Mouse (Mus musculus) forebrain, embryonic 15.5 days (tissue): Measurements from ENCODE around the gene Ehbp1. TPM values are rescaled to one million over a fixed set of nuclear protein-coding genes. Genes with fewer than 3 reads are reported as not detected.

Experiments used
- ATAC-seq: fragments of 200-750 bp; cut with Nextera tagmentation; replicated peaks from 2 replicates; pipeline ENCODE4 v1.8.0; 2017; ENCODE audit warnings: mild to moderate bottlenecking, moderate TSS enrichment, moderate library complexity
- H3K27ac ChIP-seq: fragments of 300-500 bp; sonication (generic); replicated peaks from 2 replicates; pipeline ENCODE4 v1.5.1; 2015; ENCODE audit warnings: mild to moderate bottlenecking, inconsistent platforms
- H3K27me3 ChIP-seq: fragments of 300-500 bp; sonication (generic); 2 replicates; pipeline ENCODE4 v1.6.1; 2015; ENCODE audit warnings: inconsistent platforms
- H3K36me3 ChIP-seq: fragments of 300-500 bp; sonication (generic); 2 replicates; pipeline ENCODE4 v1.6.1; 2015; ENCODE audit warnings: mild to moderate bottlenecking, inconsistent platforms
- H3K4me1 ChIP-seq: fragments of 300-500 bp; sonication (generic); 2 replicates; pipeline ENCODE4 v1.6.1; 2015; ENCODE audit warnings: inconsistent platforms
- H3K4me2 ChIP-seq: fragments of 300-500 bp; sonication (generic); replicated peaks from 2 replicates; pipeline ENCODE4 v1.6.1; 2015; ENCODE audit warnings: mild to moderate bottlenecking, inconsistent platforms
- H3K4me3 ChIP-seq: fragments of 300-500 bp; sonication (generic); 2 replicates; pipeline ENCODE4 v1.5.1; 2015; ENCODE audit warnings: mild to moderate bottlenecking, inconsistent platforms
- H3K9ac ChIP-seq: fragments of 300-500 bp; sonication (generic); replicated peaks from 2 replicates; pipeline ENCODE4 v1.6.1; 2015; ENCODE audit warnings: mild to moderate bottlenecking, inconsistent platforms
- H3K9me3 ChIP-seq: fragments of 300-500 bp; sonication (generic); 2 replicates; pipeline ENCODE4 v1.6.1; 2016; ENCODE audit warnings: inconsistent platforms
- WGBS: fragments of 180-500 bp; shearing (Covaris S2); methylation state at CpG from one replicate; pipeline ENCODE4 v1.1.7; 2015; ENCODE audit warnings: mixed read lengths; 5-methylcytosine and 5-hydroxymethylcytosine counted together
- polyA plus RNA-seq: library from polyadenylated mRNA; unstranded; fragments of >200 nt; fragmentation: Nextera tagmentation; extraction: Ambion mirVana; gene quantifications from 2 replicates; pipeline ENCODE4 v1.2.1, GENCODE M21; 2015

The Ehbp1 gene
- polyA plus RNA-seq, 1 experiment from 2014 or later = 21.2 TPM

GRCm38 (mm10) chr11:22033582-22033981 is 308.5 kb downstream of the Ehbp1 start:
- H3K4me2 ChIP-seq = no peak overlapping the region
- no peak overlapping the region for H3K27ac ChIP-seq
- H3K9ac ChIP-seq = no peak overlapping the region
- no peaks in the 10 kb centered on the region for H3K27me3 ChIP-seq
- no peak overlapping the region for H3K4me3 ChIP-seq
- H3K9me3 ChIP-seq = no peaks in the 10 kb centered on the region
- peaks cover 9% of the 10 kb centered on the region for H3K4me1 ChIP-seq
- 71% methylated on average over 3 of the region's 3 CpGs for WGBS
- no peaks in the 10 kb centered on the region for H3K36me3 ChIP-seq
- ATAC-seq = no peak

DNA sequence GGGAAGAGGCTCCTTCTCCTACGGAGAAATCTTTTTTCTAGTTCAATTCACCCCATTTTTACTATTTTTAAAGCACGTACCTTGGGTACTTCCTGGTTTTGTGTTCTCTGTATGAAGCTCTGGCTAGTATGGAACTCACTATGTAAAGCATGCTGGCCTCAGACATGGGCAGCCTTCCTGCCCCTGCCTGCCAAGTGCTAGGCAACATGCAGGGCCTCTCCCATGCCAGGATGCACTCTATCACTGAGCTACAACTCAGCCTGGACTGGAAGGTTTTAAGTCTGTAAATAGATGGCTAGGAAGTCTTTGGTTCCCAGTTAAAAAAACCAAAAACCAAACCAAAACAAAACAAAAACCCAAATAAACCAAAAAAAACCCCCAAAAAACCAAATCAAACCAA is 321.5 kb downstream of the Ehbp1 start:
- Histone ChIP-seq H3K27me3 (no peaks in the 10 kb centered on the region), H3K9me3 (no peaks in the 10 kb centered on the region), H3K4me3 (no peak overlapping the region), H3K4me1 (peaks cover 15% of the 10 kb centered on the region), H3K4me2 (no peak overlapping the region), H3K27ac (no peak overlapping the region), H3K9ac (no peak overlapping the region), H3K36me3 (no peaks in the 10 kb centered on the region; the same call in 1 of the 2 replicates)
- ATAC-seq = no peak
- WGBS = 85% methylated on average over 2 of the region's 2 CpGs

DNA sequence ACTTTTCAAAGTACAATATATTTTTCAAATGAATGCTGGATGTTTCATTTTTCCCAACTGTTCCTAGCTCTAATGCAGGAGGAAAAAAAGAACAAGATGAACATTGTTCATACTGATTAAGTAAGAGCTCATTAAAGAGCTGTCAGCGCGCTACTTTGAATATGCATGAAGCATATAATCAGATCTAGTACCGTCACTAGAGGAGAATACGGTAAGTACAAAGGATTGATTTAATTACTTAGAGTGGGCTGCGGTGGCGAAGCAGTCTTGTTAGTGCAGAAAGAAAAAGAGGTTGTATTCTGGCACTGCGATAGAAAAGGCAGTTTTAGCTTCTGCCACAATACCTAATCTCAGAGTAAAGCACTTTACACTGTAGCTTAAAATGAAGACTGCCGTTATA is 324.6 kb downstream of the Ehbp1 start:
- ATAC-seq = peak; percentile 97
- Histone ChIP-seq H3K27ac (peak overlapping the region; percentile 68), H3K36me3 (no peaks in the 10 kb centered on the region; the same call in 1 of the 2 replicates), H3K4me1 (peaks cover 18% of the 10 kb centered on the region), H3K4me2 (0 out of 2 replicates have a peak overlapping the region, but pooled peaks have one; percentile 10), H3K27me3 (0 out of 2 replicates have a peak, but pooled peaks cover 4% of the 10 kb centered on the region), H3K4me3 (no peak overlapping the region), H3K9ac (no peak overlapping the region; the same call in 1 of the 2 replicates), H3K9me3 (no peaks in the 10 kb centered on the region)
- 3% methylated on average over 8 of the region's 8 CpGs for WGBS

DNA sequence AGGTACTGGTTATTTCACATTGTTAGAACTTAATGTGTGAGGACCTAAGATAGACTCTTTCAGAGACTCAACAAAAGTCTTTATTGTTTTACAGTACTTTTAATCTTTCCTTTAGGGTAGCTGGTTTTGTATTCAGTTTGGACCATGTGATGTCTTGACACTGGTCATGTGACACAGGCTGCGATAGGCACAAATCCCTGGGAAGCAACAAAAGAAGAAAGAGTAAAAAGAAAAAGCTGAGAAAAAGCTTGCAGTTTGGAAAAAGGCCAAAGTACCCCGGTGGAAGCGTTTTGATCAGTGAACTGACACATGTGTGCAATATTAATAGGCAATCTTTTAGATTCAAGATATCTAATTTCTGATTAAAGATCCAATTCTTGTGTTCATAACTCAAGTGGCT is 325.8 kb downstream of the Ehbp1 start:
- Histone ChIP-seq H3K4me3 (no peak overlapping the region), H3K27ac (no peak overlapping the region), H3K4me2 (no peak overlapping the region), H3K27me3 (0 out of 2 replicates have a peak, but pooled peaks cover 4% of the 10 kb centered on the region), H3K9me3 (no peaks in the 10 kb centered on the region), H3K4me1 (peaks cover 18% of the 10 kb centered on the region), H3K36me3 (no peaks in the 10 kb centered on the region), H3K9ac (no peak overlapping the region)
- WGBS = 7% methylated on average over 3 of the region's 3 CpGs
- no peak for ATAC-seq

- H3K9me3 ChIP-seq = no peaks in the 10 kb centered on the region
- no peak for ATAC-seq
- peaks cover 21% of the 10 kb centered on the region for H3K27me3 ChIP-seq
- H3K9ac ChIP-seq = peak overlapping the region; percentile 47
- H3K4me2 ChIP-seq = peak overlapping the region; percentile 77
- WGBS = 9% methylated on average over 2 of the region's 2 CpGs
- H3K4me1 ChIP-seq = peaks cover 36% of the 10 kb centered on the region
- H3K36me3 ChIP-seq = no peaks in the 10 kb centered on the region
- H3K27ac ChIP-seq = peak overlapping the region; percentile 92
- peak overlapping the region; percentile 36 for H3K4me3 ChIP-seq
Measured at GRCm38 (mm10) chr11:22008817-22009216, 333.3 kb downstream of the Ehbp1 start.

- peak overlapping the region; percentile 92 for H3K27ac ChIP-seq
- H3K9me3 ChIP-seq = no peaks in the 10 kb centered on the region
- H3K4me2 ChIP-seq = peak overlapping the region; percentile 77
- peak; percentile 67 for ATAC-seq
- 1% methylated on average over 10 of the region's 10 CpGs for WGBS
- peak overlapping the region; percentile 47 for H3K9ac ChIP-seq
- H3K27me3 ChIP-seq = peaks cover 17% of the 10 kb centered on the region
- peaks cover 42% of the 10 kb centered on the region for H3K4me1 ChIP-seq
- peak overlapping the region; percentile 36 for H3K4me3 ChIP-seq
- no peaks in the 10 kb centered on the region for H3K36me3 ChIP-seq
Measured at GRCm38 (mm10) chr11:22008129-22008596, 333.9 kb downstream of the Ehbp1 start.

DNA sequence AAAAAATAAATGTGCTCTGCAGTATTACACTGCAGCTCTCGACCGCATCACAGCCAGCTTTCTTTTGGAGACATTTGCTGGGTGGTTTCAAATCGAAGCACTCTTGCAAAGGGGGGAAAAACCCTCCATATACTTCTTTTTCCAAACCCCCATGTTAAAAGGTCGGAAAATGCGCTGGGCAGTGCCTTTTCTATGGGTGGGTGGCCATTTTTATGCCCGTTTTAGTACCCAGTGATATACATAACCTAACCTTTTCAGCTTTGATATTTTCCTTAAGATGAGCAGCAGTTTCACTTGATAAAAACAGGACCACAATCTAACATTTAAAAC is 334.3 kb downstream of the Ehbp1 start:
- Histone ChIP-seq H3K4me2 (peak overlapping the region; percentile 77), H3K9me3 (no peaks in the 10 kb centered on the region), H3K36me3 (no peaks in the 10 kb centered on the region), H3K27me3 (peaks cover 17% of the 10 kb centered on the region), H3K4me3 (peak overlapping the region; percentile 36), H3K9ac (peak overlapping the region; percentile 47), H3K4me1 (peaks cover 44% of the 10 kb centered on the region), H3K27ac (peak overlapping the region; percentile 92)
- no peak for ATAC-seq
- WGBS = 2% methylated on average over 6 of the region's 6 CpGs

DNA sequence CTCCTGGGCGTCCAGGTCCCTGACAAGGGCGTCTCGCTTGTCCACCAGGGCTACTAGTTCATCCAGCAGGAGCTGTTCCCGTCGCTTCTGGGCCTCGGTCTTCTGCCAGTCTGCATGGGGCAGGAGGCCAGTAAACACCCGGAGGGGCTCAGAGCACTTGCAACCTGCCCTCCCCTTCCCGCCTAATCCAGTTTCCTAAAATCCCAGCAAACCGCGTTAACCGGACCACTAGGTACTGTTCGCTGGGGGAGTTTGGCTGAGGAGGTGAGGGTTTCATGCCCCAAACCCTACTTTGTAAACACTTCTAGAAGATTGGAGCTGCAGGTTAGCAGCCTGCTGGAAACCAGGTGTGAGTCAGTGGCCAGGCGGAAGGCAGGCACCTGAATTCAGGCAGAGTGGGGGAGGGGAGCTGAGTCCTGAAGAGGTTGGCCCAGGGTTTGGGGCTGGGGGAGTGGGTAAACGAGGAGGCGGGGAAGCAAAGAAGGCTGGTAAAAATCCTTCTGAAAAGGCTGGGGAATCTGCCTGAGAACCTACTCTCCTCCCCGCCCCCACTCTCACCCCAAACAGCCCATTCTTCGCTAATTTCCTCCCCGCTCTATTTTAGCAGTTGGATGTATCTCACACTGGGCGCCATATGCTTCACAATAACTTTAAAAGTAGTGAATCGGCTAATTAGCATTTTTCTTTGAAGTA is 334.9 kb downstream of the Ehbp1 start:
- peaks cover 48% of the 10 kb centered on the region for H3K4me1 ChIP-seq
- peak overlapping the region; percentile 47 for H3K9ac ChIP-seq
- peak overlapping the region; percentile 36 for H3K4me3 ChIP-seq
- H3K27me3 ChIP-seq = peaks cover 17% of the 10 kb centered on the region
- H3K27ac ChIP-seq = peak overlapping the region; percentile 92
- no peaks in the 10 kb centered on the region for H3K9me3 ChIP-seq
- WGBS = 4% methylated on average over 20 of the region's 20 CpGs
- H3K36me3 ChIP-seq = no peaks in the 10 kb centered on the region
- ATAC-seq = peak; percentile 52
- peak overlapping the region; percentile 77 for H3K4me2 ChIP-seq

- Histone ChIP-seq H3K9ac (peak overlapping the region; percentile 47), H3K4me2 (peak overlapping the region; percentile 77), H3K4me1 (peaks cover 54% of the 10 kb centered on the region), H3K36me3 (no peaks in the 10 kb centered on the region), H3K4me3 (peak overlapping the region; percentile 36), H3K27me3 (peaks cover 17% of the 10 kb centered on the region), H3K27ac (peak overlapping the region; percentile 92), H3K9me3 (no peaks in the 10 kb centered on the region)
- ATAC-seq = no peak
- 20% methylated on average over 12 of the region's 12 CpGs for WGBS
Measured at GRCm38 (mm10) chr11:22006471-22007087, 335.5 kb downstream of the Ehbp1 start.

DNA sequence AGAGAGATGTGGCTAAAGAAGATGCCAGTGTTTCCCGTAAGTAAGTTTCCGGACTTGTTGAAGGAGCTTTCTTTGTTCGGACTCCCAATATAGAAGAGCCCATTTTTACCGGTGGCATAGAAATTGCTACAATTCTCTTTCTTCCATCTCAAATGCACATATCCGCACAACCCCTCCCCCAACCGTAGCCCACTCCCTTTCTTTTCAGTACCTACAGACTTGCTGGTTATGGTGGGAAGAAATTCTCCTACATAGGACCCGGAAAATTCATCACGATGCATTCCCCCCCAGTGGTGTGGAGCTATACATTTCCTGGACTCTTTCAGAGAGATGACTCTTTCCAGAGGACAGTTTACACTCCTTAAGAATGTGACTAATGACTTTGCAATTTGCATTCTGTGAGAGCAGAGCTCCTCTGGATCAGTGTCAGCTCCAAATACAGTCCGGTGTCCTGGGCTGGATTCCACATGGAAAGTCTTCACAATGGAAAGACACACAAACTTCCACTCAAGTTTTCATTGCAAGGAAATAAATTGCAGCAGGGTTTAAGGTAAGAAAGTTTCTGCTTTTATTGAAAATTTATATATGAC is 336.7 kb downstream of the Ehbp1 start:
- H3K27ac ChIP-seq = peak overlapping the region; percentile 27
- H3K36me3 ChIP-seq = no peaks in the 10 kb centered on the region
- H3K27me3 ChIP-seq = peaks cover 17% of the 10 kb centered on the region
- peak overlapping the region; percentile 77 for H3K4me2 ChIP-seq
- peaks cover 66% of the 10 kb centered on the region for H3K4me1 ChIP-seq
- no peaks in the 10 kb centered on the region for H3K9me3 ChIP-seq
- WGBS = 8% methylated on average over 9 of the region's 9 CpGs
- no peak overlapping the region for H3K9ac ChIP-seq
- no peak for ATAC-seq
- H3K4me3 ChIP-seq = peak overlapping the region; percentile 18

- peak overlapping the region; percentile 77 for H3K4me2 ChIP-seq
- no peaks in the 10 kb centered on the region for H3K9me3 ChIP-seq
- H3K4me1 ChIP-seq = peaks cover 71% of the 10 kb centered on the region
- WGBS = 5% methylated on average over 18 of the region's 18 CpGs
- H3K27ac ChIP-seq = peak overlapping the region; percentile 93
- ATAC-seq = peak; percentile 39
- peak overlapping the region; percentile 48 for H3K9ac ChIP-seq
- H3K4me3 ChIP-seq = peak overlapping the region; percentile 63
- H3K27me3 ChIP-seq = peaks cover 17% of the 10 kb centered on the region
- no peaks in the 10 kb centered on the region for H3K36me3 ChIP-seq
Measured at GRCm38 (mm10) chr11:22004331-22004841, 337.7 kb downstream of the Ehbp1 start.
